Comparison of ENCODE assay signal across 10 mouse cellular contexts in the genomic region with DNA sequence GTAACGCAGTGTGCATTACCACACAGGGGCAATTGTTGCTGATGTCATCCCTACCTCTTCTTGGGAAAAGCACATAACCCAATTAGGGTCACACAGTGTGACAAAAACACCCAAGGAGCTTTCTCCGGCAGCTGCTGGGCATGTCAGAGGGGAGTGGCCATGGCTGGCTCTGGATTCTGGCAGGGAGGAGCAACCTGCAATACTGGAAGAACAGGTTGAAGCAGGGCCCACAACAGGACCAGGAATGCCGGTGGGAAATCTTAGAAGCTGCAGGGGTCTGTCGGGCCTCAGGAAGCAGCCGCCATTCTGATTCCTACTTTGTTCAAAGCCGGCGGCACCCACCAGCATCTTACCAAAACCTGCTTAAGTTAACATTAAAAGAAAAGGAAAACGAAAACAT.
DNase-seq lines count a peak whose midpoint lies in the region; ATAC-seq lines count a peak whose summit lies in the region.
"Had no signal": no experiment of that assay in that cellular context is flagged by ENCODE, and none has a peak within 500 bp of the region (broad histone marks: within the 10 kb centered on the region; RNA-seq: fewer than 3 reads in every experiment).

No protein-coding gene starts in this region.

- no peaks in the 10 kb centered on the region for H3K27me3 ChIP-seq in intestine, embryonic 16.5 days (replicated peaks; ENCODE audit: control insufficient read depth, insufficient read depth, low read length)
- H3K27me3 ChIP-seq in limb, embryonic 11.5 days (ENCODE audit: control insufficient read depth, insufficient read depth, low read length), result no peaks in the 10 kb centered on the region
- H3K27me3 ChIP-seq in stomach, embryonic 16.5 days (ENCODE audit: control insufficient read depth, insufficient read depth, low read length), result no peaks in the 10 kb centered on the region
- no peaks in the 10 kb centered on the region for H3K27me3 ChIP-seq in midbrain, embryonic 16.5 days (ENCODE audit: control insufficient read depth, insufficient read depth, low read depth, low read length)

- peak overlapping the region; percentile 79 for H3K27ac ChIP-seq in intestine, embryonic 16.5 days (ENCODE audit: low read length)
- no peak overlapping the region; the same call in 1 of the 2 replicates for H3K27ac ChIP-seq in limb, embryonic 11.5 days (replicated peaks; ENCODE audit: low read depth, low read length)
- peak overlapping the region; percentile 62 for H3K27ac ChIP-seq in stomach, embryonic 16.5 days (ENCODE audit: low read length)
- no peak overlapping the region for H3K27ac ChIP-seq in midbrain, embryonic 16.5 days (ENCODE audit: low read length)
- H3K27ac ChIP-seq: midbrain, embryonic 12.5 days had no signal

- peak; percentile 35 for DNase-seq in kidney, adult 11 months
- no peak for DNase-seq in kidney, adult 8-10 months
- peak; percentile 50 for DNase-seq in limb, embryonic 11.5 days (ENCODE audit: low spot score)
- no peak for DNase-seq in retina, postnatal 1 day
- no peak for DNase-seq in gastrocnemius, postnatal 14 days
- DNase-seq: heart, postnatal 14 days had no signal

- peak; percentile 90 for ATAC-seq in intestine, embryonic 16.5 days
- no peak for ATAC-seq in limb, embryonic 11.5 days (ENCODE audit: insufficient number of reproducible peaks, low FRiP score, low TSS enrichment, low read depth)
- ATAC-seq in stomach, embryonic 16.5 days (ENCODE audit: insufficient read depth, low FRiP score), result peak; percentile 79
- no peak for ATAC-seq in midbrain, embryonic 16.5 days

- peak overlapping the region; percentile 6; the same call in 1 of the 2 replicates for H3K4me2 ChIP-seq in intestine, embryonic 16.5 days (ENCODE audit: low read depth, low read length)
- H3K4me2 ChIP-seq in limb, embryonic 11.5 days (ENCODE audit: low read depth, severe bottlenecking), result no peak overlapping the region
- no peak overlapping the region for H3K4me2 ChIP-seq in stomach, embryonic 16.5 days (ENCODE audit: low read depth, low read length)
- H3K4me2 ChIP-seq in midbrain, embryonic 16.5 days (ENCODE audit: low read length), result no peak overlapping the region
- H3K4me2 ChIP-seq: midbrain, embryonic 12.5 days had no signal

- 46% methylated on average over 8 of the region's 8 CpGs for WGBS in intestine, embryonic 16.5 days
- 49% methylated on average over 8 of the region's 8 CpGs for WGBS in limb, embryonic 11.5 days
- WGBS in stomach, embryonic 16.5 days, result 51% methylated on average over 8 of the region's 8 CpGs
- 72% methylated on average over 8 of the region's 8 CpGs for WGBS in midbrain, embryonic 16.5 days

- H3K4me1 ChIP-seq in intestine, embryonic 16.5 days (ENCODE audit: control insufficient read depth, insufficient read depth, low read length), result peaks cover 24% of the 10 kb centered on the region
- peaks cover 17% of the 10 kb centered on the region for H3K4me1 ChIP-seq in limb, embryonic 11.5 days (ENCODE audit: control insufficient read depth, insufficient read depth, low read length)
- peaks cover 15% of the 10 kb centered on the region for H3K4me1 ChIP-seq in stomach, embryonic 16.5 days (ENCODE audit: control insufficient read depth, insufficient read depth, low read length)
- H3K4me1 ChIP-seq in midbrain, embryonic 16.5 days (ENCODE audit: control insufficient read depth, insufficient read depth, low read length), result peaks cover 2% of the 10 kb centered on the region; the same call in 1 of the 2 replicates

- intact Hi-C loops in gastrocnemius, postnatal 14 days (cut with DNase I; ENCODE audit: low total_unique reads), result no loop called here

- no peak overlapping the region for H3K4me3 ChIP-seq in intestine, embryonic 16.5 days (ENCODE audit: low read length)
- H3K4me3 ChIP-seq in limb, embryonic 11.5 days (ENCODE audit: low read depth, low read length), result no peak overlapping the region
- no peak overlapping the region for H3K4me3 ChIP-seq in stomach, embryonic 16.5 days (replicated peaks; ENCODE audit: low read length)
- H3K4me3 ChIP-seq in midbrain, embryonic 16.5 days (ENCODE audit: low read depth, low read length), result no peak overlapping the region
- H3K4me3 ChIP-seq: midbrain, embryonic 12.5 days had no signal

- no peak overlapping the region for H3K9ac ChIP-seq in intestine, embryonic 16.5 days (ENCODE audit: low read depth, low read length)
- H3K9ac ChIP-seq in limb, embryonic 11.5 days (ENCODE audit: low read length), result no peak overlapping the region
- H3K9ac ChIP-seq in stomach, embryonic 16.5 days (ENCODE audit: low read length), result no peak overlapping the region
- no peak overlapping the region for H3K9ac ChIP-seq in midbrain, embryonic 16.5 days (ENCODE audit: low read depth, low read length)
- H3K9ac ChIP-seq: midbrain, embryonic 12.5 days had no signal

- no peaks in the 10 kb centered on the region for H3K36me3 ChIP-seq in intestine, embryonic 16.5 days (ENCODE audit: control insufficient read depth, insufficient read depth, low read length)
- H3K36me3 ChIP-seq in limb, embryonic 11.5 days (ENCODE audit: control insufficient read depth, insufficient read depth, low read length), result no peaks in the 10 kb centered on the region
- no peaks in the 10 kb centered on the region for H3K36me3 ChIP-seq in stomach, embryonic 16.5 days (ENCODE audit: control insufficient read depth, insufficient read depth, low read length)
- no peaks in the 10 kb centered on the region for H3K36me3 ChIP-seq in midbrain, embryonic 16.5 days (ENCODE audit: control insufficient read depth, insufficient read depth, low read length)

- no peaks in the 10 kb centered on the region for H3K9me3 ChIP-seq in intestine, embryonic 16.5 days (ENCODE audit: control insufficient read depth, low read length)
- H3K9me3 ChIP-seq in limb, embryonic 11.5 days (ENCODE audit: control insufficient read depth, low read length), result no peaks in the 10 kb centered on the region
- H3K9me3 ChIP-seq in stomach, embryonic 16.5 days (replicated peaks; ENCODE audit: control insufficient read depth, low read length), result no peaks in the 10 kb centered on the region
- H3K9me3 ChIP-seq in midbrain, embryonic 16.5 days (replicated peaks; ENCODE audit: control insufficient read depth, low read length, poor library complexity, severe bottlenecking), result no peaks in the 10 kb centered on the region
- H3K9me3 ChIP-seq: midbrain, embryonic 12.5 days had no signal

Comparison
In these comparisons a context has a peak if more than half of its experiments do, and no peak if none do; other contexts are left out.
1. DNase-seq: peak in kidney, adult 11 months (single experiment) and limb, embryonic 11.5 days (single experiment); none in kidney, adult 8-10 months (0 of 2), retina, postnatal 1 day (single experiment) and gastrocnemius, postnatal 14 days (single experiment).
2. ATAC-seq: peak in intestine, embryonic 16.5 days (single experiment) and stomach, embryonic 16.5 days (single experiment); none in limb, embryonic 11.5 days (single experiment) and midbrain, embryonic 16.5 days (single experiment).
3. H3K27ac ChIP-seq: peak in intestine, embryonic 16.5 days (single experiment) and stomach, embryonic 16.5 days (single experiment); none in limb, embryonic 11.5 days (single experiment) and midbrain, embryonic 16.5 days (single experiment).